Mouse (Mus musculus): ENCODE measurements at regions not wholly inside any gene's neighbourhood (a gene's known extent, or its start where the extent isn't known, plus 50 kb on each side); places are given as distances from the start of the nearest gene placed in this dataset.
"Not testable (repeated sequence)": the region's sequence is repeated elsewhere in the genome, so short reads cannot be mapped to it uniquely, and the experiment has no call there.

DNA sequence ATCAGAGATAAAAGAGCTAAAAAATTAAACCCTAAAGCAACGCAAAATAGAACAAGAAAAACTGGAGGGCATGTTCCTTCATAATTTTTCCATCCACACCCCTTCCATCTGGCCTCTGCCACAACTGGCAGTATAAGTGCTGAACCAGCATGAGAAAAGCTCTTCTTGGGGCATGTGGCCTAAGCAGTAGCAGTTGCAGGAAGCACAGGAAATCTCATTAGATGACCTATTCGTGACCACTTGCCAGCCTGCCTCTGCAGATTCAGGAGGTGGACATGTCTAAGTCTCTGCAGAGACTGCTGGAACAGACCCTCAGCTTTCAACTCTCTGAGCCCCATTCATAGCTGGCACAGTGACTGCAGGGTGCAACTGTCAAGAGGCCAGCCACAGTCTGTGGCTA lies 116.5 kb upstream of the Teddm2 start:
- no peak for DNase-seq
- intact Hi-C loops (cut with DNase I): no loop called here

DNA sequence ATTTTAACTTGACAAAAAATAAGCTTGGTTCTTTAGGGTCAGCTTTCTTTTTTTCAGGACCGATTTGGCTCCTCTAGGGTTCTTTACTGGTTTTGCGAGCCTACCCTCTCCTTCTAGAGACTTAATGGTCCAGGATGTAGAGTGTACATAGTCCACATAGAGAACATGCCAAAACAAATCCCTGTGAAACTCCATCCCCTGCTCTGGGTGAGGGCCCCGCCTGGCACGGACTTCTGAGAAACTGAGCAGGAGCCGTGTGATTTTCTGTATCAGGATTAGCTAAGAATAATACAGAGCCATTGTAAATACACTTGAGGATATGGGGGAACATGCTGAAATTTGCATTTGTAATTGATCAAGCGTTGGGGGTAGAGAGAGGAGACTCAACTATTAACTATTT lies 118.2 kb upstream of the Teddm2 start:
- intact Hi-C loops (cut with DNase I): no loop called here
- DNase-seq: no peak

DNA sequence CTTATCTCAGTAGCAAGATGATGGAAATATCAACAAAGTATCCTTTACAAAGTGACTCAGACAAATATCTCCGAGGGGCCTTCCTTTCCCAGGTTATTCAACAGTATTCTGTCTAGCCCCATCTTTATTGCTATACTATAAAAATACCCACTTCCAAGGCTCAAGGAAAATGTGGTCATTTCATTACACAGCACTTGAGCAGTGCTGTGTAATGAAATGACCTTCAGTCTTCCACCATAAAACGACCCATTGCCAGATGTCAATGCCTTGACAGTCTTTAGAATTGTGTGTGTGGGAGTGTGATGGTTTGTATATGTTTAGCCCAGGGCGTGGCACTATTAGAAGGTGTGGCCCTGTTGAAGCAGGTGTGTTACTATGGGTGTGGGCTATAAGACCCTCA lies 124.3 kb upstream of the Teddm2 start:
- DNase-seq: no peak
- intact Hi-C loops (cut with DNase I): no loop called here

GRCm38 (mm10) chr1:154027303-154027702 lies 127.3 kb upstream of the Teddm2 start:
- no peak for DNase-seq
- intact Hi-C loops (cut with DNase I): no loop called here

- DNase-seq: no peak
- intact Hi-C loops (cut with DNase I): loop anchor here (5.0 kb wide), 1 partner anchor 133 kb away; the partner anchor contains the start of gene Glul
Observed at GRCm38 (mm10) chr1:154029826-154030225, 129.8 kb upstream of the Teddm2 start.

DNA sequence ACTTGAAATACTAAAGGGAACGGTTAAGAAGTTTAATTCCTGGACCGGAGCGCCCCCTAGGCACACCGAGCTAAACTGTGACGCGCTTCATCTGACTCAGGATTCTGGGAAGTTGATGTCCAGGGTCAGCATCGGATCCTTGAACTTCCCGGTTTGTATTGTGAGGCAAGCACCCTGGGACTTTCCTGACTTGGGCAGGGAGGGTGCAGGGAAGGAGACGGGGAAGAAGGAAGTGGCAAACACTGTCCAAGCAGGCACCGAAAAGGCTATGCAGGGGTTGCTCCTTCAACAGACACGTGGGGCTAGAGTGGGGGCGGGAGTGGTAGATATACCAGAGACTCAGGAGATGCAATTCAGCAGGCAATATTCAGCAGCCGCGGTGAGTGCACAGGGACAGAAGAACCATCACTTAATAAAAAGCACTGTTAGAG lies 132.7 kb upstream of the Teddm2 start:
- intact Hi-C loops (cut with DNase I): loop anchor here (5.0 kb wide), 1 partner anchor 135 kb away; the partner anchor contains the start of gene Glul
- peak; percentile 66 for DNase-seq

- intact Hi-C loops (cut with DNase I): loop anchor here (5.0 kb wide), 1 partner anchor 137 kb away; the partner anchor contains the start of gene Glul
- DNase-seq: peak; percentile 8
Observed at GRCm38 (mm10) chr1:154033958-154034606, 134.1 kb upstream of the Teddm2 start.

DNA sequence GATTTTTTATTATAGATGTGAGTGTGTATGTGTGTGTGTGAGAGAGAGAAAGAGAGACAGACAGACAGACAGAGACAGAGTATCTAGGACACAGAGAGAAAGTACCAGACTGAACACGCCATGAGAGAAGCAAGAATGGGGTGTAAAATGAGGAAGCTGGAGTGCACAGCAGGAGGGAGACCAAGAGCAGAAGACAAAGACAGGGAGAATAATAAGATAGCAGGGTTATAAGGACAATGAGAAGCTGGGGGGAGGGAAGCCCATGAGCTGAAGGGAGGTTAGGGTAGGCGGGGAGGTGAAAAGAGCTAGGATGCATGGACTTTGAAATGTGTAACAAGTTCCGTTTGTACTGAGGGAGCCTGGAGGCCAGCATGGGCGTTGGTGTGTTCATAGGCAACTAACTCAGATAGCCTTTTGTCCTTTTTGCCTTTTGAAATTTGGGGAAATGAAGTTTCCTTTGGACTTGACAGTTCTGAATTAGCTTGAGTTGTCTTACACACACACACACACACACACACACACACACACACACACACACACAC lies 136.8 kb upstream of the Teddm2 start:
- DNase-seq: no peak
- intact Hi-C loops (cut with DNase I): no loop called here

DNA sequence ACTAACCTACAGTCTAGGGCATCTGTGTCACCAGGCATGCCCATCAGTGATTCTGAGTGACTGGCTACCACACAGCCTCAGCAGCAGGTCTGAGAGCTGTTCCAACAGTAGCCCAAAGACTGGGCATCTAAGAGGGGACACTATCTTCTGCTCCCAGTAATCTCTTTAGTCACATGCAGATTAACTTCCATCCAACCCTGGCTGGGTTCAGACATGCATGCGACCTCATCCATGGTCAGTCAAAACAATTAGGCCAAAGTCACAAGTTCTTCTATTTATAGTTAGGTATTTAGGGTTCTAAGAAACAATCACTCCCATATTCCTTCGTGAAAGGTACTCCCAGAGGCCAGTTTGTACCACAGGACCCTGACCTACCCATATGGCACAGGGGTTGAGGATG lies 138.2 kb upstream of the Teddm2 start:
- no peak for DNase-seq
- intact Hi-C loops (cut with DNase I): no loop called here

DNA sequence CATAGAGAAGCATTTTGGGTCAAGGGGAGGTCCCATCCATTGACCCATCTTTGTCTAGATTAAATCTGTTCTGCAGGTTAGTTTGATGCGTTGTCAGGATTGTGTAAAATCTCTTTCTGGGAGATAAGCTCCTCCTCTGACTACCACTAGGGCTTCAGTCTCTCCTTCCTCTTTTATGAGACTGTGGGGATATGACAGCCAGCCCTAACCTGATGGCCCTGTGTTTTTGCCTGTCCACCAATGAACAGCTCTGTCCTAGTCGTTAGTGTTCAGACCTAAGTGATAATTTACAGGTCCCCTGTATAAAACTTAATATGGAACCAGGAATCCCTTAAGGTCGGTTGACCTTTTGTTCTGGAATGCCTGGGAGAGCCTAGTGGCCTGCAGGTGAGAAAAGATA lies 140.9 kb upstream of the Teddm2 start:
- intact Hi-C loops (cut with DNase I): no loop called here
- no peak for DNase-seq

DNA sequence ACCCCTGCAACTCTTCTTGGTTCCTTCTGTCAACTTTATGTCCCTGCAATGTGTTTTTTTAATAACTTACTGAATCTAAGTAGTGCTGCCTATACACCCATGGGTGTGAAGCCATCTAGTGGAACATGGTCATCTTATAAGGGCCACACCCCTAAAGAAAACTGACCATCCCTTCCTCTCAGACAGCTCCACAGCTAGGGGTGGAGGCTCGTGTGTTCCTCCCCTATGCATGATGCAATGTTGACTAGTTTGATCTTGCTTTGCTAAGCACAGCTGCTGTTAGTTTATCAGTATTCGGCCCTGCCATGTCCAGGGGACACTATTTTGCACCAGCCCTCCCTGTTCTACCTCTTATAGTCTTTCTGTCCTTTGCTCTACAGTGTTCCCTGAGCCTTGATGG lies 142.9 kb upstream of the Teddm2 start:
- intact Hi-C loops (cut with DNase I): no loop called here
- no peak for DNase-seq

DNA sequence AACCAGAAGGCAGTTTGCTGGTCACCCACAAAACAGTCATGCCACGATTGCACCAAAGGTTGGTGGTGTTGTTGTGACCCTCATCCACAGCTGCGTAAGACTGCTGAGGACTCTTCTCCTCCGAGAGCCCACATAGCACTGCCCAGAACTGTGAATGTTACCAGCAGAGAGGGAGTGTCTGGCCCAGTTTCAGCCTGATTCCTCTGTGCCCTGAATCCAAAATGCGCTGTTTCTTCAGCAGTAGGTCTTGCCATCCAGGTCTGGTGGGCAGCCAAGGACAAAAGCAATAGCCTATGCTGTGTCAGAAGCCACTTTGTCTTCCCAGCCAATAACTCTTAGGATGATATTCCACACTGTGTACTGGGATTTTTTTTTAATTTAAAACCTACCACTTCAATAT lies 144.7 kb upstream of the Teddm2 start:
- DNase-seq: peak; percentile 17
- intact Hi-C loops (cut with DNase I): no loop called here

DNA sequence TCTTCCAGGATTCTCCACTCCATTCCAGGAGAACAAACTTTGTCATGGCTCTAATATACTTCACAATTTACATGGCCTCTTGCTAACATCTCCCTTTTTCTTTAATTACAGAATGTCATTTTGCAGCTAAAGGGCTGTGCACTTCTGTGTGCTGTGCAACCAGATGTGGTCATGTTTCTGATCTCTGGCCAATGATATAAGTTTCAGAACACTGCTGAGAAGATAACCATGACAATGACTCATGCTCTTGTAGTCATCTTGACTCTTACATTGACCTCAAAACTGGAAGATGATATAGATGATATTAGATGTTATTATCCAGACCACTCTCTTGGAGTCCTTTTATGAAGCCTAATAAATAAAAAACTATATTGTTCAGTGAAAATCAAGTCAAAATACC lies 145.9 kb upstream of the Teddm2 start:
- DNase-seq: no peak
- intact Hi-C loops (cut with DNase I): no loop called here

- DNase-seq: no peak
- intact Hi-C loops (cut with DNase I): no loop called here
Observed at GRCm38 (mm10) chr1:154053641-154054040, 147.3 kb upstream of the Zfp648 start.

DNA sequence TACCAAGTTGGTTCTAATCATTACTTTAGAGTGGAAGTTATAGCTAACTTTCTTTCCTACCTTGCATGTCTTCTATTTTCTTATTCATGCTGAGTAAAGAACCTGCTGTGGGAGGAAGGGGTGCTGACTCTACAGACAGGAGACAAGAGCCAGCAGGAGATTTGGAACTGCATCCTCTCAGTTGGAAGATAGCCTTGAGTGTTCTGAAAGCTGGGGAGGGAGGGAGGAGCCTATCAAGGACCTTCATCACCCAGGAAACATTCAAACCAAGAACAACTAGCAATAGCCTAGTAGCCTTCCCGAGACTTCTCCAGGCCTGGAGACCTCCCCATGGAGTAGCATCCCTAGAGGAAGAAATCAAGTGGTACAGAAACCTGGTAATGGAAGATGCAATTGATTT lies 146.1 kb upstream of the Zfp648 start:
- no peak for DNase-seq
- intact Hi-C loops (cut with DNase I): no loop called here

DNA sequence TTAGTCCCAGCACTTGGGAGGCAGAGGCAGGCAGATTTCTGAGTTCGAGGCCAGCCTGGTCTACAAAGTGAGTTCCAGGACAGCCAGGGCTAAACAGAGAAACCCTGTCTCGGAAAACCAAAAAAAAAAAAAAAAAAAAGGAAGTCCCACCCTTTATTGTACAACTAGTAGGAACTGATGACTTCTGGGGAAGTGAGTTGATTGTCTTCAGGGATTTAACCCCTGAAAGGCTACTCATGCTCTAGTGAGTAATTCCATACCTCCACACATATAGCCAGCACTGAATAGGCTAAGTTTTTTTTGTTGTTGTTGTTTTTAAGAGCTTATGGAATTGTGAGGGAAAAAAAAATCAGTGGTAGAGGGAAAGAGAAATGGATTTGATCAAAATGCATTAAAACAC lies 139.6 kb upstream of the Zfp648 start:
- intact Hi-C loops (cut with DNase I); DNase-seq: not testable (repeated sequence)

GRCm38 (mm10) chr1:154061851-154062250 lies 139.1 kb upstream of the Zfp648 start:
- intact Hi-C loops (cut with DNase I): no loop called here
- no peak for DNase-seq

DNA sequence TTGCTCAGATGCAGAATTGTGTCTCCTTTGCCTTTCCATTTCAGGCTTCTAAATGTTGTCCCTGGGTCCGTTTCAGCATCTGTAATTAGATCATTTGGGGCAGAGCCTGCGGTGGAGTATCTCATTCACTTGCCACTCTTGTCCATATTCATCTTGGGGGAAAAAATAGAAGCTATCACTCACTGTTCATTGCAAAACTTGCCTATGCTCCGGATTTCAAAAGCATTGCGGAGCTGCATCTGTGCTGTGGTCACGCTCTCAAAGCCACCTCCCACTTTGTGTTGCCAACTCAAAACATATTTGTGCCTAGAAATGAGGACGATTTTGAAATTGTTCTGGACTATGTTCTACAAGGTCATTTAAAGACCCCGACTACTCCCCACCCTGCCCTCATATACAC lies 138.3 kb upstream of the Zfp648 start:
- DNase-seq: no peak
- intact Hi-C loops (cut with DNase I): no loop called here

DNA sequence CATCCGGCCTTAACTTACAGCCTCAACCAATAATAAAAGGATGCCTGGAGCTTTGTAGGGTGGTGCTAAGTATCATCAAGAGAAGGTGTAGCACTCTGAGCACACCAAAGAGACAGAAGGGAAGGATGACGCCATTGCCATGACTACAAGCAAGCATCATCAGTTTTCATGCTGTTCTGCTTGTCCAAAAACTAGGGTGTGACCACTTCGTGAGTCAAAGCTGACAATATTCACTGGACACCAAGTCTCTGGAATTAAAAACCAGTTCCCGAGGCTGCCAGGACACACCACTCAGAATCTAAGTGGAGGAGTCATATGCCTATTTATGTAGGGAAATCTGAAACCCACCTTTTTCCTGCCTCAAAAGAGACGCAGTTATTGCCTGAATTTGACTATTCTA lies 136.4 kb upstream of the Zfp648 start:
- DNase-seq: no peak
- intact Hi-C loops (cut with DNase I): no loop called here

DNA sequence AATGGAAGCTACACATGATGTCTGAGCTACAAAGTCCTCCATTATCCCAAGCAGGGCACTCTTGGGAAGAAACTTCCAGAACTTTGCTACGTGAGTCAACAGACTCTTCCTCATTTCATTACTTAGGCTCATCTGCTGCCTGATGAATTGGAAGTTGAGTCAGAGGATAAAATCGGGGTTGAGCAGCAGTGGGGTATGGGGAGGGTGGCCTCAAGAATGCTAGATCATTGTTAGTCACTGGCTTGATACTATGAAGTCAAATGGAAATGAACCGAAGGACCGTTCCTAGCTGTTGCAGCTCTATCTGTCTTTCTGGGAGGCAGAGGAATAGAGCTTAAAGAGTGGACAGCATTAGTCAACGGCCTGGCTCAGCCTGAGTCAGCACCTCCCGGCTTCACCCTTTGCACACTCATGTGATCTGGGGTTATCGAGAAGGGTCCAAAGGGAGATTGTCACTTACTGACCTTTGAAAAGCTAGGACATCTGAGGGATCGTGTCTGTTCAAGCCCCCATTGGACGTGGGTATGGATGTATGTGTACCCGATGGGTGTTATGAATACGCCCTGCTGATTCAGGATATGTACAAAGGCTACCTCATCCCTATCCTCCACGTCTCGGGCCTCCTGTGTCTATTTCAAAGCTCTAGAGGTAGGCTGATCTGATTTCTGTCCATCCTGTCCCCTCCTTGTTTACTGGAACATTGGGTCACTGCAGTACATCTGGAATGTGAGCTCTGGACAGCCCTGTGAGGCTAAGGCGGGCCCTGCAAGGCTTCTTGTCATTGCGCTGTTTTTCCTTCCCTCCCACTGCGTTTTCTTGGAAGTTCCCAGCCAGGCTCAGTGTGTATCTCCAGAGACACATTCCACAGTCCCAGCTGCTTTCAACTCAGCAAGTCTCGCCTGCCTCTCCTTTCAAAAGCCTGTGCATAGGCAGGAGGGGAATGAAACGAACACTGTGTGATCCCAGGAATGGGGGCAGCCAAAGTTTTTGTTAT lies 135.4 kb upstream of the Zfp648 start:
- DNase-seq: peak; percentile 1
- intact Hi-C loops (cut with DNase I): no loop called here

- no peak for DNase-seq
- intact Hi-C loops (cut with DNase I): no loop called here
Observed at GRCm38 (mm10) chr1:154067856-154068255, 133.1 kb upstream of the Zfp648 start.

DNA sequence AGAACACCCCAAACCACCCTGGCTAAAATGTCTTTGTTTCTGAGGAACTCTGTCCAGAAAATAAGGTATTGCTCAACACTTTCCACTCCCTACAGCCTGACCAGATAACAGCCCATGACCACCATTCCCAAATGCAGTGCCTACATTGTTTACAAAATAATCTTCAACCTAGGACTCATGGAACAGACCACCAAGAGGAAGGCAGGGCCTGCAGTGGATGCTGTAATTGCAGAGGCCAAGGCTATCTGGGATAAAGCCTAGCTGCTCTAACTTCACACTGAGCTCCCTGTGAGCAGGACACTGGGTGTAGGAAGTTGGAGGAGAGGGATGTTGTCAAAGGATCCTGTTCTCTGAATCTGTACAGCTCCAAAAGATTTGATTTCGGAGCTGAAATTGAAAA lies 126.7 kb upstream of the Zfp648 start:
- no peak for DNase-seq
- intact Hi-C loops (cut with DNase I): no loop called here
